Mouse (Mus musculus) ovary, postnatal 10 days (tissue): Measurements from ENCODE around the gene Vasn.

Experiments
- DNase-seq: peaks from one replicate; pipeline ENCODE4 v3.0.0; 2022; ENCODE audit warnings: low spot score

Vasn gene

GRCm38 (mm10) chr16:4643670-4644419 lies 4.1 kb downstream of the Vasn start:
- peak; percentile 67 for DNase-seq

GRCm38 (mm10) chr16:4645867-4646266 lies 6.1 kb downstream of the Vasn start:
- DNase-seq = no peak

DNA sequence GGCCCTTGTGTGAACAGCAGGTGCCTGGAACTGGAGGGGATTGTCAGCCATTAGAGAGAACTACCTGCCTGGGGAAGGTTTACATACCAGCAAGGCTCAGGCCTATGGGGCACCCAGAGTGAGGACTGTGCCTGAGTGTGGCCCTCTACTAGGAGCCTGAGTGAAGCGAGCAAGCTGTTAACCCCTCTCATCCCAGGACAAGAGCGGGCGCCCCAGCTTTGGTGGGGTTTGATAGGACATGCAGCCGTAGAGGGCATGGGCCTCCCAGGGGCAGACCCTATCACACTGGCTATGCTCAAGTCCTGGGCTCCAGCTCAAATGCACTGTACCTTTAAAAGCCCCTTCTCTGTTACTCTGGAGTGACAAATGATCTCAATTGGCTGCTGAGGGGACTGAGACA lies 7.1 kb downstream of the Vasn start:
- no peak for DNase-seq

DNA sequence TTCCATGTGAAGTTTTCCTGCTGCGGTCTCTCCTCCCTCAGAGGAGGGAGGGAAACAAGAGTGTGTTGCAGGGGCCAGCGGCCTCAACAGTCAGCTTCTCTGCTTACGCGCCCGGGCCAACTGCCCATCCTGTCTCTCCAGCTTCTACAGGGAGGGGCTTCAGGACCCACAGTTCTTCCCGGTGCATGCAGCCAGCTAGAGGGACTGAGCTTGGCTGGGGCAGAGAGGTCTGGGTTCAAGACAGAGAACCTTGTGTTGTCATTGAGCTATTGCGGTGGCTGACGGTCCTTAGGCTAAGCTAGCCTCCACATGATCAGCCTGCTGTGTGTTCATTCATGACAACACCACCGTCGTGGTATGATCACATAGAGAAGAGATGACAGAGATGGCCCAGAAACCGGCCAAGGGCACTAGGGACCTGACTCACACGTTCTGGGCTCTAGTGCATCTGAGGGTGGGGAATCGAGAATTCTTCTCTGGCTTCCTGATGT lies 8.0 kb downstream of the Vasn start:
- DNase-seq = no peak

DNA sequence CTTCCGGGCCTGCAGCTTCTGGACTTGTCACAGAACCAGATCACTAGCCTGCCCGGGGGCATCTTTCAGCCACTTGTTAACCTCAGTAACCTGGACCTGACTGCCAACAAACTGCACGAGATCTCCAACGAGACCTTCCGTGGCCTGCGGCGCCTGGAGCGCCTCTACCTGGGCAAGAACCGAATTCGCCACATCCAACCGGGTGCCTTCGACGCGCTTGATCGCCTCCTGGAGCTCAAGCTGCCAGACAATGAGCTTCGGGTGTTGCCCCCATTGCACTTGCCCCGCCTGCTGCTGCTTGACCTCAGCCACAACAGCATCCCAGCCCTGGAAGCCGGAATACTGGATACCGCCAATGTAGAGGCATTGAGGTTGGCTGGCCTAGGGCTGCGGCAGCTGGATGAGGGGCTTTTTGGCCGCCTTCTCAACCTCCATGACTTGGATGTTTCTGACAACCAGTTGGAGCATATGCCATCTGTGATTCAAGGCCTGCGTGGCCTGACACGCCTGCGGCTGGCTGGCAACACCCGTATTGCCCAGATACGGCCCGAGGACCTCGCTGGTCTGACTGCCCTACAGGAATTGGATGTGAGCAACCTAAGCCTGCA lies 8.8 kb downstream of the Vasn start:
- no peak for DNase-seq

GRCm38 (mm10) chr16:4649211-4649610 lies 9.5 kb downstream of the Vasn start:
- DNase-seq = no peak

DNA sequence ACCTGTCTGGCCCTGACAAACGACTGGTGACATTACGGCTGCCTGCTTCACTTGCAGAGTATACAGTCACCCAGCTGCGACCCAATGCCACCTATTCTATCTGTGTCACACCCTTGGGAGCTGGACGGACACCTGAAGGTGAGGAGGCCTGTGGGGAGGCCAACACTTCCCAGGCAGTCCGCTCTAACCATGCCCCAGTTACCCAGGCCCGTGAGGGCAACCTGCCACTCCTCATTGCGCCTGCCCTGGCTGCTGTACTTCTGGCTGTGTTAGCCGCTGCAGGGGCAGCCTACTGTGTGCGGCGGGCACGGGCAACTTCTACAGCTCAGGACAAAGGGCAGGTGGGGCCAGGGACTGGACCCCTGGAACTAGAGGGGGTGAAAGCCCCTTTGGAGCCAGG lies 10.0 kb downstream of the Vasn start:
- no peak for DNase-seq

GRCm38 (mm10) chr16:4650161-4650560 lies 10.4 kb downstream of the Vasn start:
- no peak for DNase-seq

- DNase-seq = no peak
Measured at GRCm38 (mm10) chr16:4651081-4651480, 11.3 kb downstream of the Vasn start.

GRCm38 (mm10) chr16:4651624-4652023 lies 11.9 kb downstream of the Vasn start:
- no peak for DNase-seq

DNA sequence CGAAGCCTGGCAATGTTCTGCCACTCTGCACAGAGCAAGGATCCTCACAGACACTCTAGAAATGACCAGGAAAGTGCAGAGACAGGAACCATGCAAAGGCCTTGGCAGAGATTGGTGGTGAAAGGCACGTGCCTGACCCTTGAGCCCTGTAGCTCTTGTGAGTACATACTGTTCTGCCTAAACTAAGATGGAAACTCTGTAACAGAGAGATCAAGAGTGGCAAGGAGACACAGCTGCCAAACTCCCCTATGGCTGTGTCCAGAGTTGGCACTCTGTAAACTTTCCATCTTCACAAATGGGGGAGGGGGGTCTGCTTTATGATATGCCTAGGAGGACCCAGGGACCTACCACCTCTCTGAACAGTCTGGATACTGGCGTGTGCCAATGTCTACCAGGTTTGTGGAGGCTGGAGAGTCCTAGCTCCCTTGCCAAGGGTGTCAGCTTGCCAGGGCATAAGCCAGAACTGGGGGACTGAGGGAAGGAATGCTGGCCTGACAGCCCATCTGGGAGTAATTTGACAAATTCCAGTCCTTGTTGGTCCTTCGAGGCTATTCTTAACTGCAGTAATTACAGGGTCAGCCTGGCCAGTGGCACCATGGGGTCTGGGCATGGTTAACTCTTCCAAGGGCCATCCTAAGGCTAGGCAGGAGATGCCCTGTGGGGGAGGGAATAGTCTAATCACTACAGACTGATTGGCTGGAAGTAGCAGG lies 13.1 kb downstream of the Vasn start:
- no peak for DNase-seq

DNA sequence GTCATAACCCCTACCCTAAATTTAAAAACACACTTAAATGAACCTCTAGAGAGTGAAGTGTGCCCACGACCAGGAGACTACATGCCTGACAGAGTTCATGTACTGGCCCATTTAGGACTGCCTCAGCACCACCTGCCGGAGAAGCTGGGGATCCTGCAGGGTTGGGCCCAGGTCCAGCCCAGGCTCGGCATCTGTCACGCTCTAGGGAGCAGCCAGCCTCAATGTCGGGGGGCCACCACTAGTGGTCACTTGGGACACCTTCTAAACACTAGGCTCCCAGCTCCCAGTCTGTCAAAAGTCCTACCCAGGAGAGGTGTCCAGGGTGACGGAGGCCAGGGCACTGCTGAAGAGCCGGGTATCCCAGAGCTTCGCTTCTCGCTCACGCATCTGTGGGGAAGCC lies 15.0 kb downstream of the Vasn start:
- no peak for DNase-seq

GRCm38 (mm10) chr16:4655251-4655734 lies 15.6 kb downstream of the Vasn start:
- no peak for DNase-seq

GRCm38 (mm10) chr16:4655764-4656570 lies 16.2 kb downstream of the Vasn start:
- no peak for DNase-seq

- DNase-seq = no peak
Measured at GRCm38 (mm10) chr16:4656571-4657081, 16.9 kb downstream of the Vasn start.

DNA sequence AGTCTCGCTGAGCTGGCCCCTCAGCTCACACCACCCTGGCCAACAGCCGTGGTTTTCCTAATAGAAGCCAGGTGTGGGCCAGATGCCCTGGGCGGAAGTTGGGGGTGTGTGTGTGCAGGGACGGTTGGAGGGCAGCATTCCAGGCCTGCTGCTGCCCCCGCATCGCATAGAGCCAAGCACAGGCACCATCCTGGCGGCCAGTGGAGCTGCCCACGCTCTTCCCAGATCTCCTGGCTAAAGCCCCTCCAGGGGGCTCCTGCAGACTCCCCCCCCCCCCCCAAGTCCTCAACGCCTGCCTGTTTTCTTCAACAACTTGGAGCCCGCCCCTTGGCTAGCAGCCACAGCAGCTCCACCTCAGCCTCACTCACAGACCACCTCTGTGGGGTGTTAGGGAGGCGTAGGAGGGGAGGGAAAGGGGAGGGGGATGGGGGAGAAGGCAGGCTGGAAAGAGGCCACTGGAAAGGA lies 19.1 kb downstream of the Vasn start:
- no peak for DNase-seq

GRCm38 (mm10) chr16:4659326-4659725 lies 19.6 kb downstream of the Vasn start:
- DNase-seq = no peak

DNA sequence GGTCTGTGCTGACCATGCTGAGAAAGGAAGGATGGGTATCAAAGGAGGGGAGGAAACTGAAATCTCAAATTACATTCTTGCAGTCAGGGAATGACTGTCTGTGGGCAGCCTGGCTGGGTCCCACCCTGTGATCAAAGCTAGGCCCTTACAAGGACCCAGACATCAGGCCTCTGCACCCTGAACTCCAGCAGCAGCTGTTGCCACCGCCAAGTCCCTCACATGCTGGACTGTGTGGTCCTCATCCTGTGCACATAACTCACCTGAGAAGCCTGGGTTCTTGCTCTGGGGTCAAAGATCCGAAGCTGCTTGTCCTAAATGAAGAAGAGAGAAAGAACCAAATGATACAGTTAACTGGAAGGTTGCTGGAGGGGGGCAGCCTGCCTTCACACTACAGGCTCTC lies 21.9 kb downstream of the Vasn start:
- no peak for DNase-seq

DNA sequence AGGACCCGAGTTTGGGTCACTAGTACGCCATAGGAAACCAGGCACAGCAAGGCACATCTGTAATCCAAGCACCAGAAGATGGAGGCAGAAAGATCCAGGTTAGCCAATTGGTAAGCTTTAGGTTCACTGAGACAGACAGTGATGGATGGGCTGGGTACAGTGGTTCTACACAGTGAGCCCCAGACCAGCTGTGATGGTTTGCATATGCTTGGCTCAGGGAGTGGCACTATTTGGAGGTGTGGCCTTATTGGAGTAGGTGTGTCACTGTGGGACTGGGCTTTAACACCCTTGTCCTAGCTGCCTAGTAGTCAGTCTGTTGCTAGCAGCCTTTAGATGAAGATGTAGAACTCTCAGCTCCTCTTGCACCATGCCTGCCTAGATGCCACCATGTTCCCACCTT lies 24.1 kb downstream of the Vasn start:
- DNase-seq = no peak

GRCm38 (mm10) chr16:4665726-4666125 lies 26.0 kb downstream of the Vasn start:
- no peak for DNase-seq

DNA sequence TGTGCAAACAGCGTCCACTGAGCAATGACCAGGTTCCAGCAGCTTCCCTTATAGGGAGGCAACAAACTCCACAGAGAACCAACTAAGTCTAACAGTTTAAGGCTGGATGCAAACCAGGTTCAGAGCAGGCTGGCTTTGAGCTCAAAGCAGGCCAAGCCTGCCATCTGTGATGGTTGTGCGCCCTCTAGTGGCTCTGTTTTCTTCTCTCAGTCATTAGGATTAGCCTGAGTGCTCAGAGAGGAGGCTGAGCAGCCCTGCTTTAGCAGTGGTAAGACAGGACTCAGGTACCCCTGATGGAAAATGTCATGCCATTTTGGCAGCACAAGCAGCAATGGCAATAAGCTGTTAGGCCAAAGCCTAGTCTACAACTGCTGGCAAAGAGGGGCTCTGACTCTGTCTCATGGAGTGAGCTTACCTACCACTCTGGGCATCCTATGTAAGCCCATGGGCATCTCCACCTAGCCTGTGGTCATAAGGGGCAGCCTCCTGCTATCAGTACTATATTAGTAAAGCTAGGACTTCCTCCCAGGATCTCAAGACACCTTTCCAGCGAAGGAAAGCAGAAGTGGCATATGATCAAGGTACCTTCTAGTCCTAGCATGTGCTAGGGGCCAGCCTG lies 27.6 kb downstream of the Vasn start:
- peak; percentile 75 for DNase-seq
